Mouse (Mus musculus) bone marrow macrophage, adult 2 months (primary cell): ENCODE measurements at regions not wholly inside any gene's neighbourhood (a gene's known extent, or its start where the extent isn't known, plus 50 kb on each side); places are given as distances from the start of the nearest gene placed in this dataset.

Experiments used
- H3K27ac ChIP-seq: 2 replicates; pipeline ENCODE4 v1.5.1; 2012; ENCODE audit warnings: low read depth, low read length; ENCODE audit not compliant: insufficient read depth
- H3K4me1 ChIP-seq: 2 replicates; pipeline ENCODE4 v1.6.1; 2012; ENCODE audit warnings: low read length; ENCODE audit not compliant: control insufficient read depth, insufficient read depth
- H3K4me3 ChIP-seq: 2 replicates; pipeline ENCODE4 v1.5.1; 2012; ENCODE audit warnings: mild to moderate bottlenecking, low read length, moderate library complexity; ENCODE audit not compliant: insufficient read depth
- CTCF ChIP-seq: IDR thresholded peaks from 2 replicates; pipeline ENCODE4 v1.5.1; 2012; ENCODE audit warnings: low read depth, mild to moderate bottlenecking, low read length, moderate library complexity
- POLR2A ChIP-seq: IDR thresholded peaks from 2 replicates; pipeline ENCODE4 v1.6.1; 2012; ENCODE audit warnings: mild to moderate bottlenecking, low read depth, low read length, borderline replicate concordance

GRCm38 (mm10) chr16:29854805-29855565 is 209.2 kb upstream of the Hes1 start:
- TF ChIP-seq CTCF (no peak), POLR2A (no peak)
- no peaks in the 10 kb centered on the region for H3K4me1 ChIP-seq
- no peak overlapping the region for H3K4me3 ChIP-seq
- H3K27ac ChIP-seq = no peak overlapping the region

- Histone ChIP-seq H3K4me1 (no peaks in the 10 kb centered on the region), H3K4me3 (no peak overlapping the region), H3K27ac (no peak overlapping the region)
- no peak for TF ChIP-seq CTCF
- TF ChIP-seq POLR2A = no peak
Measured at GRCm38 (mm10) chr16:29856545-29856944, 207.6 kb upstream of the Hes1 start.

- Histone ChIP-seq H3K4me3 (no peak overlapping the region), H3K27ac (no peak overlapping the region), H3K4me1 (no peaks in the 10 kb centered on the region)
- TF ChIP-seq CTCF (no peak), POLR2A (no peak)
Measured at GRCm38 (mm10) chr16:29858645-29859044, 205.5 kb upstream of the Hes1 start.

GRCm38 (mm10) chr16:29860306-29860705 is 203.9 kb upstream of the Hes1 start:
- H3K4me1 ChIP-seq = peaks cover 4% of the 10 kb centered on the region
- H3K4me3 ChIP-seq = no peak overlapping the region
- no peak for TF ChIP-seq POLR2A
- no peak for TF ChIP-seq CTCF
- no peak overlapping the region for H3K27ac ChIP-seq

GRCm38 (mm10) chr16:29861056-29861455 is 203.1 kb upstream of the Hes1 start:
- Histone ChIP-seq H3K27ac (no peak overlapping the region), H3K4me3 (no peak overlapping the region), H3K4me1 (peaks cover 7% of the 10 kb centered on the region)
- no peak for TF ChIP-seq CTCF
- no peak for TF ChIP-seq POLR2A

GRCm38 (mm10) chr16:29865075-29865740 is 199.0 kb upstream of the Hes1 start:
- H3K27ac ChIP-seq = no peak overlapping the region
- peaks cover 13% of the 10 kb centered on the region for H3K4me1 ChIP-seq
- H3K4me3 ChIP-seq = no peak overlapping the region
- no peak for TF ChIP-seq POLR2A
- TF ChIP-seq CTCF = no peak

- H3K27ac ChIP-seq = no peak overlapping the region
- no peak overlapping the region for H3K4me3 ChIP-seq
- H3K4me1 ChIP-seq = peaks cover 6% of the 10 kb centered on the region; the same call in 1 of the 2 replicates
- TF ChIP-seq POLR2A (no peak), CTCF (no peak)
Measured at GRCm38 (mm10) chr16:29871395-29871794, 192.8 kb upstream of the Hes1 start.

GRCm38 (mm10) chr16:29876196-29876595 is 188.0 kb upstream of the Hes1 start:
- Histone ChIP-seq H3K27ac (no peak overlapping the region), H3K4me1 (no peaks in the 10 kb centered on the region), H3K4me3 (no peak overlapping the region)
- TF ChIP-seq POLR2A (no peak), CTCF (no peak)

GRCm38 (mm10) chr16:29877372-29878123 is 186.6 kb upstream of the Hes1 start:
- Histone ChIP-seq H3K27ac (no peak overlapping the region), H3K4me1 (no peaks in the 10 kb centered on the region), H3K4me3 (no peak overlapping the region)
- TF ChIP-seq POLR2A = no peak
- TF ChIP-seq CTCF = no peak
